Mouse (Mus musculus) stomach, postnatal 0 days (tissue): ENCODE measurements around the gene 4933407L21Rik.

Experiments
- CTCF ChIP-seq: IDR thresholded peaks from 2 replicates; pipeline ENCODE4 v1.5.1; 2016; ENCODE audit warnings: antibody characterized with exemption, low read depth, mild to moderate bottlenecking, moderate library complexity
- EP300 ChIP-seq: optimal IDR thresholded peaks from 2 replicates; pipeline ENCODE3; 2016; ENCODE audit warnings: antibody characterized with exemption

GRCm38 (mm10) chr1:85969519-85969918, 41.2 kb downstream of the 4933407L21Rik start:
- TF ChIP-seq CTCF (no peak), EP300 (no peak)
